Mouse (Mus musculus) heart, postnatal 0 days (tissue): ENCODE results near the gene Chpt1. TPM values are rescaled to one million over a fixed set of nuclear protein-coding genes. Genes with fewer than 3 reads are reported as not detected.

Experiments used
- ATAC-seq: fragments of 200-750 bp; cut with Nextera tagmentation; 2 replicates; pipeline ENCODE4 v1.8.0; 2017; ENCODE audit warnings: low read depth, moderate number of reproducible peaks, moderate library complexity; ENCODE audit not compliant: insufficient read depth
- DNase-seq: peaks from one replicate; pipeline ENCODE4 v3.0.0-alpha.2; 2016; ENCODE audit warnings: low spot score
- H3K27ac ChIP-seq: fragments of 300-500 bp; sonication (generic); 2 replicates; pipeline ENCODE4 v1.5.1; 2014; ENCODE audit warnings: low read depth, mild to moderate bottlenecking
- H3K27me3 ChIP-seq: fragments of 300-500 bp; sonication (generic); 2 replicates; pipeline ENCODE4 v1.6.1; 2014; ENCODE audit warnings: low read length, mixed read lengths; ENCODE audit not compliant: control insufficient read depth, insufficient read depth
- H3K36me3 ChIP-seq: fragments of 300-500 bp; sonication (generic); replicated peaks from 2 replicates; pipeline ENCODE4 v1.6.1; 2014; ENCODE audit warnings: low read length, mixed read lengths; ENCODE audit not compliant: control insufficient read depth, insufficient read depth
- H3K4me1 ChIP-seq: fragments of 300-500 bp; sonication (generic); 2 replicates; pipeline ENCODE4 v1.6.1; 2014; ENCODE audit warnings: antibody characterized with exemption; ENCODE audit not compliant: control insufficient read depth, insufficient read depth
- H3K4me2 ChIP-seq: fragments of 300-500 bp; sonication (generic); 2 replicates; pipeline ENCODE4 v1.6.1; 2014; ENCODE audit warnings: low read depth, mild to moderate bottlenecking, low read length, moderate library complexity
- H3K4me3 ChIP-seq: fragments of 300-500 bp; sonication (generic); 2 replicates; pipeline ENCODE4 v1.5.1; 2014; ENCODE audit warnings: low read depth, low read length
- H3K9ac ChIP-seq: fragments of 300-500 bp; sonication (generic); replicated peaks from 2 replicates; pipeline ENCODE4 v1.6.1; 2014; ENCODE audit warnings: low read depth, low read length, mixed read lengths
- H3K9me3 ChIP-seq: fragments of 300-500 bp; sonication (generic); replicated peaks from 2 replicates; pipeline ENCODE4 v1.6.1; 2016; ENCODE audit warnings: low read length; ENCODE audit not compliant: control insufficient read depth
- CTCF ChIP-seq: IDR thresholded peaks from 2 replicates; pipeline ENCODE4 v1.5.1; 2016; ENCODE audit warnings: antibody characterized with exemption, control low read depth, low read depth
- EP300 ChIP-seq: IDR thresholded peaks from 2 replicates; pipeline ENCODE4 v1.6.1; 2016; ENCODE audit warnings: antibody characterized with exemption, low read depth
- WGBS: fragments of 180-500 bp; shearing (Covaris S2); extraction: QIAGEN DNeasy Blood & Tissue Kit; methylation state at CpG from one replicate; pipeline ENCODE4 v1.1.7; 2014; 5-methylcytosine and 5-hydroxymethylcytosine counted together
- polyA plus RNA-seq: library from polyadenylated mRNA; unstranded; fragments of >200 nt; fragmentation: Nextera tagmentation; extraction: Ambion mirVana; gene quantifications from 2 replicates; pipeline ENCODE4 v1.2.1, GENCODE M21; 2015
- total RNA-seq: library from RNA; depleted of rRNA; stranded (reverse); fragments of >200 nt; gene quantifications from 2 replicates; pipeline ENCODE4 v1.2.3, GENCODE M21; 2014; ENCODE audit warnings: low replicate concordance

The Chpt1 gene
- total and polyA plus RNA-seq, 2 experiments from 2014 or later, result 99.9 to 142 TPM

- TF ChIP-seq EP300 (no peak), CTCF (no peak)
- Histone ChIP-seq H3K4me1 (no peaks in the 10 kb centered on the region; the same call in 1 of the 2 replicates), H3K36me3 (no peaks in the 10 kb centered on the region), H3K9ac (peak overlapping the region; percentile 85), H3K27me3 (no peaks in the 10 kb centered on the region), H3K4me3 (peak overlapping the region; percentile 80), H3K4me2 (peak overlapping the region; percentile 77), H3K9me3 (no peaks in the 10 kb centered on the region), H3K27ac (peak overlapping the region; percentile 82)
- ATAC-seq, result no peak
- WGBS, result 32% methylated on average over 4 of the region's 4 CpGs
- no peak for DNase-seq
Observed at GRCm38 (mm10) chr10:88502919-88503318, 954 bp downstream of the Chpt1 start.

GRCm38 (mm10) chr10:88501886-88502765, 1.7 kb downstream of the Chpt1 start:
- Histone ChIP-seq H3K9ac (no peak overlapping the region), H3K4me1 (no peaks in the 10 kb centered on the region; the same call in 1 of the 2 replicates), H3K4me3 (peak overlapping the region; percentile 80), H3K4me2 (peak overlapping the region; percentile 77), H3K36me3 (no peaks in the 10 kb centered on the region), H3K27me3 (no peaks in the 10 kb centered on the region), H3K9me3 (no peaks in the 10 kb centered on the region), H3K27ac (peak overlapping the region; percentile 36; the same call in 1 of the 2 replicates)
- no peak for TF ChIP-seq CTCF
- TF ChIP-seq EP300, result no peak
- no peak for ATAC-seq
- no peak for DNase-seq
- 50% methylated on average over 13 of the region's 13 CpGs for WGBS

DNA sequence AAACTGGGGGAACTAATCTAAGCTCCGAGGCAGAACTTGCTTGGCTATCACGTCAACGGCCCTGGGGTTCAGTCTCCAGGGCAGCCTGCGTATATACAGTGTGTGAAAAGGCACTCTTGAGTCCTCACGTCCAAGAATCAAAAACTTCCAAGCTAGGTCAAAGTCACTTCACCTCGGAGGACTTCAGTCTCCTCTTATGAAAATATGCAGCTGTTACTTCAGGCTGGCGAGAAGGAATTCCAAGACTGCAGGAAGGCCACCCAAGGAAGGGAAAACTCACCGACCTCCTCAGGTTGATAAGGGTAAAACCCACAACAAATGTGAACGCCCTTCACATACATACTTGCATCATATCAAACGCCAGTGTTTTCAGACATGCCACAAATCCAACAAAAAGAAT, 2.5 kb downstream of the Chpt1 start:
- Histone ChIP-seq H3K9ac (no peak overlapping the region), H3K27ac (no peak overlapping the region), H3K9me3 (no peaks in the 10 kb centered on the region), H3K36me3 (no peaks in the 10 kb centered on the region), H3K4me2 (no peak overlapping the region), H3K27me3 (no peaks in the 10 kb centered on the region), H3K4me3 (no peak overlapping the region), H3K4me1 (no peaks in the 10 kb centered on the region; the same call in 1 of the 2 replicates)
- DNase-seq (no peak), ATAC-seq (no peak)
- WGBS, result 53% methylated on average over 10 of the region's 10 CpGs
- TF ChIP-seq CTCF, result no peak
- no peak for TF ChIP-seq EP300

DNA sequence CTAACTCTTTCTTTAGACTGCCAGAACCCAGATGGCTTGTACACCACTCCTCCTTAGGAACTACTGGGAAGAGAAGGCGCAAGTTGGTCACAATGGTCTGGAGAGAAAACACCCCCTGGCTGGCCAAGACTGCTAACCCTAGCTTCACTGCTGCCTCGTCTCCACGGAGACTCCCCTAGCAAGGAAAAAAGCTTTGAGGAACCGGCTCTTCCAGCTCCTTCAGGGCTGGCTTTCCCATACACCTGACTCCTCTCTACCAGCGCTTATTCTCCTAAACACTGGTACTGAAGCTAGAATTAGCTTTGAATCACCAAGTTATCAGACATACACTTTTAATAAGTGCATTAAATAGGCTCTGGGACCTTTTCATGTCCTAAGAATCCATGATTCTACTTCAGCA, 3.9 kb downstream of the Chpt1 start:
- TF ChIP-seq EP300 (no peak), CTCF (no peak)
- Histone ChIP-seq H3K27ac (no peak overlapping the region), H3K9ac (no peak overlapping the region), H3K4me1 (no peaks in the 10 kb centered on the region; the same call in 1 of the 2 replicates), H3K27me3 (no peaks in the 10 kb centered on the region), H3K4me3 (no peak overlapping the region), H3K9me3 (no peaks in the 10 kb centered on the region), H3K36me3 (no peaks in the 10 kb centered on the region), H3K4me2 (no peak overlapping the region)
- ATAC-seq, result no peak
- DNase-seq, result no peak
- WGBS, result 73% methylated on average over 5 of the region's 5 CpGs

GRCm38 (mm10) chr10:88496864-88497564, 6.9 kb downstream of the Chpt1 start:
- ATAC-seq (no peak), DNase-seq (no peak)
- Histone ChIP-seq H3K9ac (no peak overlapping the region), H3K27me3 (no peaks in the 10 kb centered on the region), H3K9me3 (no peaks in the 10 kb centered on the region), H3K4me1 (no peaks in the 10 kb centered on the region), H3K36me3 (no peaks in the 10 kb centered on the region), H3K4me2 (no peak overlapping the region), H3K4me3 (no peak overlapping the region), H3K27ac (no peak overlapping the region)
- 68% methylated on average over 11 of the region's 11 CpGs for WGBS
- TF ChIP-seq EP300 (no peak), CTCF (no peak)
